Mouse (Mus musculus) WW6 (cell line): ENCODE measurements around the gene Celsr1.

Source experiments
- DNase-seq: peaks from one replicate; pipeline ENCODE4 v3.0.0-alpha.2; 2013; ENCODE audit warnings: low read depth, low spot score

The Celsr1 gene

DNA sequence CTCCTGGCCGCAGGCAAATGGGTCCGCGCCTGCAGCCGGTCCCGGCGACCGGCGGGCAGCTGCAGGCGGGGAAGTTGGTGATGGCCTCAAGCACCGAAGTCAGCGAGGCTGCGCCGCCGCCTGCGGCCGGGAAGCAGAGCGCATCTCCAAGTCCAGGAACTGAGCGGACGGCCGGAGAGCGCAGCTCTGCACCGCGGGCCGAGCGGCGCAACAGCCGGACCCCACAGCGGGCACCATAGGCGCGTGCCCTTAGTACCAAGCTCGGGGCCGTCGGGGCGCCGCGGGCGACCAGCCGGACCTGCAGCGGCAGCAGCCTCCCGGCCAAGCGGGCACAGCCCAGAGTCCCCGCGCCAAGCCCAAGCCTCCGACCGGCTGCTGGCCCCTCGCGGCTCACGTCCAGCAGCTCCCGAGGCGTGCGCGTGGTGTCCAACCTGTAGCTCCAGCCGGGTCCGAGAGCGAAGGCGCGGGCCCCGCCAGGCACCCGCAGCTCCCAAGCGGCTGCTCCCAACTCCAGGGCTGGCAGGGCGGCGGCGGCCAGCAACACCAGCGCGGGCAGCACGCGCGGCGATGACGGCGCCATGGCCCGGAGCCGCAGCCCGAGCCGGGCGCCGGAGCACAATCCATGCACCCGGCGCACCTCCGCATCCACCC lies at the start of gene Celsr1:
Gene Celsr1 (minus strand): TSS at position 587 of the 651 bp plus-strand sequence.
- DNase-seq: no peak

DNA sequence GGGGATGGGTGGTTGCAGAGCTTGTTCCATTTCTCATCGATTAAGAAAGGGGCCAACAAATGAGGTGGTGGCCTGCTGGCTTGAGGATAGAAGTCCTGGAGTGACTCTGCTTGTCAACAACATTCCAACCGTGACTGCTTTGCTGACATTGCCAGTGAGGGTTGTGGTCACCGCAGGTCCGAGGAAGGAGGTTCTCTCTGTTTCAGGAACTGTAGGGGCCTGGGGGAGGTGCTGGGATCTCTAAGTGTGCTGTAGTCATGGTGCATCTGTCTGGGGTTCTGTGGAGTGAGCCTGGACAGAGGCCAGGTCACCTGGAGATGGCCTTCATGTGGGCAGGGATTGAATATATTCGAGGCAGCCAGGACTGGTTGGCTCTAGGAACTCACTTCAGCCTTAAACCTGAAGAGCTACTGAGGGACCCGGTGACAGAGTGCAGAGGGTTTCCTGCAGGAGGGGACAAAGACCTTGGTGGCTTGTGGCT lies 49.7 kb upstream of the Celsr1 start:
- DNase-seq: no peak

DNA sequence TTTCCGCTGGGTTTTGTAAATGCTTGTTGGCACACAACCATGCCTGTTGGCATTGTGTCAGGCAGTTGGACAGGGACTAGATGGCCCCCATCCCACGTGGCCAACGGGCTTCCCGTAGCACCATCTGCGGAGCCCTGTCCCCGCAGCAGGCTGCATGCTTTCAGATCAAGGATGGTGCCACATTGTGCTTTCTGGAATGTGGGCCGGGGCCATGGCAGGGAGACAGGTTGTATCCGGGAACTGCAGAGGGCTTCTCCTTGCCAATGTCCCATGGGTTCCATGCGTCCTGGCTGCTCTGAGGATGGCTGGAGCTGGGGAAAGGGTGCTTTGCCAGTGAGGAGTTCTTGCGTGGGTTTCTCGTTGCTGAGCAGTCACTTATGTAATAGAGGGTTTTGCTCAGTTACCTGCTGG lies 49.0 kb upstream of the Celsr1 start:
- no peak for DNase-seq

DNA sequence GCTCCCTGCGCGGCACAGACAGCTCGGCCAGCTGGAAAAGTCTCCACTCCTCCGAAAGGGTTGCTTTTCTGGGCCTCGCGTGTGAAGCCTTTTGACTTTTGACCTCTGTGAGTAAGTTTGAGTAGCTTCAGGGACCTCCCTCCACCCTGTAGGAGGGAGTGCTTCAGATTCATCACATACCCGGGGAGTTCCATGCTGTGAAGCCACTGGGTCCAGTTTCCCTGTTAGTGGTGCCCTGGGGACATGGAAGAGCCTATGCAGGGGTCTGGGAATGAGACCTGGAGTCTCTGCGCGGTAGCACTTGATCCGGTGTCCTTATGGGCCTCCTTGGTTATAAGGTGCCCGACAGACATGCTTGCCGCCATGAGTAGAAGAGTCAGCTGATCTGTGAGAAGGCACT lies 48.1 kb upstream of the Celsr1 start:
- no peak for DNase-seq

DNA sequence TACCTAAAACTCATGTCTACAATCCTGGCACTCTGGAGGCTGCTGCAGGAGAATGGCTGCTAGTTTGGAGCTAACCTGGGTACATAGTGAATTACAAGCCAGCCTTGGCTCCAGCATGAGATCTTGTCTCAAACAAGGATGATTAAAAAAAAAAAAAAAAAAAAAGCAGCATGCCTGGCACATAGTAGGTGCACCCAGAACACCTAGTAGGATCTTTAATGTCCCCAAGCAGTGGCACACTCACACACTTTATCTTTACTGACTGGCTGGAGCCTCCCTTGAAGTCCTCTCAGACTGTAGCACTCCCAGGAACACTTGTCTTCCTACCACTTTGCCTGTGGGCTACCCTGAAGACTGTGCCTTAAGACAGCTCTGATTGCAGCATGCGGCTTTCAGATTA lies 46.8 kb upstream of the Celsr1 start:
- DNase-seq: no peak

DNA sequence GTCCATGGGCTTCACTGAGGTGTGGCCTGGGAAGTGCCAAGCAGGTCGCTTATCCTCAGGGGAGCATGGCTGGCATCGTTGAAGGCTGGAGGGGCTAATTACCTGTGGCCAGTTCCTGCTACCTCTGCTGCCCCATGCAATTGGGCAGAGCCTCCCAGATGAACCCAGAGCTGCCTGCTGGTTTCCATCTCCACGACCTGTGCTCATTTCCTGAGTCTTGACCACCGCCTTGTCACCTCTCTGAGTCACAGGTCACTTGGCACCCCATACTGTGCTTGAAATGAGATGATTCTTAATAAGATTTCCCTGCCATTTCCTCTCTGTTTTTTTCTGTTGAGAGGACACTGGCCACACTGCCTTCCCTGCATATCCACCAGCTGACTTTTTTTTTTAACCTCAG lies 46.3 kb upstream of the Celsr1 start:
- no peak for DNase-seq

DNA sequence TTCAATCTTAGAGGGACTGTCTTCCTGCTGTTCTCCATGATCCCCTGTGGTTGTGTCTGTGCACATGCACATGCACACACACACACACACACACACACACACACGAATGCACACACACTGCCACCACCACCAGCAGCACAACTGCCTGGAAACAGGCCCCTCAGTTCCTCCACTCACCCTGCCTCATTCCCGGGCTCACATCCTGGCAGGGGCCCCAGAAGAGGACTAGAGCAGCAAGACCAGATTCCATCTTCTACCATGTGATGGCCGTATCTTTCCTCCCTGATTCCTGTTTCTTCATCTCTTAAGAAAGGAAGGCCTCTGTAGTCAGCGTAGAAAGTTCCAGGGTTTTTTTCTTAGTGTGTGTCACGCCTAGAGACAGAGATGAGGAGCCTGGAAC lies 45.9 kb upstream of the Celsr1 start:
- no peak for DNase-seq

DNA sequence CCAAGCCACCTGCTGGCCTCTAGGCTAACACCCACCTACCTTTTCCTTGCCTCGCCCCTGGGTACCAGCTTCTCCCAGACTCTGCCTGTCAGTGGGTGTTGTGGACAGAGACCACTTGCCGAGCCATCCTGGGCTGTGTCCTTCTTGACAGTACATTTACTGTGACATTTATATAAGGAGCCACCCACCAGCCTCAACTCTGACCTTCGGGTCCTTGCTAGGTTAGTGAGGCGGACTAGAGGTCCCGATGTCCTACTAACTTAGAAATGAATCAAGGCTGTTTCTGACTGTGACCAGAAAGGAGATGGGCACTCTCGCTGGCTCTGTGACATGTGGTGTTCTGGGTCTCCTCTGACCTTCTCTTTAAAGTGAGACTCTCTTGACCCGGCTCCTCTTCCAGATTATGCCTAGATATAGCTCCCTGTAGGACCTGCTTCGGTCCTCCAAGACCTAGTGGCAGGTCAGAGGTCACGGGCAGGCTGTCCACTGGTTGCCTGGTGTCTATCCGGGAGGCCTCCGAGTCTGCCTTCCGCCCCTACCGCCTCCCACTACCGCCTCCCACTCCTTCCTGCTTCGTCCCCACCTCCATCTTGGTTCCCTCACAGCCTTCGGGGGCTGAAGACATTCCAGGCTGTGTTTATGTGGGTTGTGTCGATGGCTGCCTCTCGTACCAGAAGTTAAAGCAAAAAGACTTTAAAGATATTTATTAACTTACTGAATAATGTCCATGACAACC lies 45.1 kb upstream of the Celsr1 start:
- no peak for DNase-seq

DNA sequence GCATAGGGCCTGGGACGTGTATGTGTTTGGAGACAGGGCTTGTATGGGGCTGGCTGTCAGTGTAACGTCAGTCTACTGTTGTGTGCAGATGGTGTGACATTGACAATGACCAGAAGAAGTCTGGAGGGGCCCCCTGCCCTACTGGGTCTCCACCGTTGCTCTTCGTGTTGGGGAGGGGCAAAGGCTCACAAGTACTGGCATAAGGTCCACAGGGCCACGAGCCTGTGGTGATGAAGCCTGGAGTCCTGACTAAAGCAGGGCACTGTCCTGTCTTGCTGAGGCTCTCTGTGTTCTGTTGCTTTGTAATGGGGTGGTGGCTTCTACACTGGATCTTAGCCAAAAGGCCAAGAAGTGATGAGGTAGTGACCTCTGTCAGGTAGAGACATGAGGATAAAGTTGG lies 44.4 kb upstream of the Celsr1 start:
- no peak for DNase-seq

DNA sequence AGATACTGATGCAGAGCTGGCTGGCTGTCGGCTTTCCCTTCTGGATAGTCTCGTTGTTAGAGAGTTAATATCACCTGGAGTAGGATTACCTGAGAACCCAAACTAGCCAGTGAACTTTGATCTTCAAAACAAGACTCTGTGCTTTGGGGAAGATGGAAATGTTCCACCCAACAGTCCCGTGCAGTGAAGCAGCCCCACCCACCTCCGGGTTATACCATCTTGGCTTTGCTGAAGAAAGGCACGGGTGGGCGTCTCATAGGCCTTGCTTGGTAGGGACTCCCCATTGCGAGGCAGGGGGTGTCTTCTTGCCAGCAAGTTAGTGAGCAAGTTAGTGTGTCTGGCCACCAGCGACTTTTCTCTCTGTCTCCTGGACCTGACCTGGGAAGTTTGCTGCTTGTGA lies 42.8 kb upstream of the Celsr1 start:
- DNase-seq: no peak

DNA sequence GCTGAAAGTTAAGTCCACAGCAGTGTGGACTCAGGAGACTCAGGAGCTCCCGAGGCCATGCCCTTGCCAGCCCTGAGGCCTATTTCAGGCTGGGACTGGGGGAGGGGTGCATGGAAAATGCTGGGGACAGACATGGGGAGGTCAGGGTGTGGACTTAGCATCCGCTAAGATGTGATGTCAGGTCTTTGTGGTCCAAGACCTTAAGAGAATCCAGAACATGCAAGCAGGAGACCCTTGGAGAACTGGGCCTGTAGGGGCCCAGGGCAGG lies 42.4 kb upstream of the Celsr1 start:
- no peak for DNase-seq

DNA sequence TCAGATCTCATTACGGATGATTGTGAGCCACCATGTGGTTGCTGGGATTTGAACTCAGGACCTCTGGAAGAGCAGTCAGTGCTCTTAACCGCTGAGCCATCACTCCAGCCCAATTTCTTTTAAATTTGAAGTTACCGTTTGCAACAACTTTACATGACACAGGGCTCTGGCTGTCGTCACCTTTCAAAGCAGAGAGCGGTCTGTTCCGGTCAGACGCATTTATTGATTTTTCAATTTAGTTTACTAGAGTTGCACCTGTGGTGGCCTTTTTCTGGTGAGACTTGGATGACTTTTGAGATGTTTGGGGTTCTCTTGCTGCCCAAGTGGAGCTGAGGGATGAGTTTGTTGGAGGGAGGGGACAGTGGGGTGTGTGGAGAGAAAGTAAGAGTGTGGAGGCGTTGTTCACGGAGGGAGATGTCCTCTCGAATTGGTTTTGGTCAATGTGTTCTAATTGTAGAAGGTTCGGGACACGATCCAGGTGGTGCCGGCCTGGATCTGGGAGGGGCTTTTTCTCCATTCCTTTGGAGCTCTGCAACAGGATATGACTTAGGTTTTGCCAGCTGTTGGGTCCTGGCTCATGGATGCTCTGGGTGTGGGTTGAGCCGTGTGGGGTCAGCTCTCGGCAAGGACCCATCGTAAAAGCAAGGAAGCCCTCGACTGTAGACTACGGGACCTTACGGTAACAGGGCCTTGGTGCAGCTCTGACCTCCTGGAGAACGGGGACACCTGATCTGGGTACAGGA lies 41.9 kb upstream of the Celsr1 start:
- DNase-seq: no peak

DNA sequence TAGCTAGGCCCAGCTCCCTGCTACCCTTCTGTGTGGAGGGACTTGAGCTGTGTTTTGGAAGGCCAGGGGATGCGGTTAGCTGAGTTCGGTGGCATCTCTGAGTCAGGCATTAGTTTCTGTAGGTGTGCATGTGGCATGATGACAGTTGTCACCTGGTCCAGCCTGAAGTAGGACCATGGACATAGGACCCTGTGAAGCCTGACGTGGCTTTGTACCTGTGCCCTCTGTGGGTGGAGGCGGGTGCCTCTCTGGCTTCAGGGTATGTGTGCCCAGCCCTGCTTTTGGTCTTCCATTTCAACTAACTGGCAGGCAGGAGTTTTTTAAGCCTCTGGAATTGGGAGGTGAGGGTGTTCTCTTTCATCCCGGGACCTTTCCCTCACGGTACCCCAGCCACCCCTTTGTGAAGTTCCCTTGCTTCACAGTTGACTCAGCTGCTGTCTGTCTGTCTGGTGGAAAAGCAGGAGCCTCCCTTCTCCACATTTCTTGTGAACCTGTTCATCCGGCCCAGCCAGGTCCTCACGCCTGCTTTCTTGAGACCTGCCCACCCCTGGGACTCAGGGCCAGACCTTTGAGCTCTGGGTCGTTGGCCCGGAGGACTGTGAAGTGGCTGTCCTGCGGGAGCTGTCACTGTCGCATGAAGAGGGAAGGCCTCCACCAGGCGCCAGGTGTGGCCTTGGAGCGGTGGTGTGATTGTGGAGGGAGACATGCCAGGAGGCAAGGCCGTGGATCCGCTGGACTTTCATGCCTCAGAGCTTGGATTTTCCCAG lies 40.8 kb upstream of the Celsr1 start:
- no peak for DNase-seq

DNA sequence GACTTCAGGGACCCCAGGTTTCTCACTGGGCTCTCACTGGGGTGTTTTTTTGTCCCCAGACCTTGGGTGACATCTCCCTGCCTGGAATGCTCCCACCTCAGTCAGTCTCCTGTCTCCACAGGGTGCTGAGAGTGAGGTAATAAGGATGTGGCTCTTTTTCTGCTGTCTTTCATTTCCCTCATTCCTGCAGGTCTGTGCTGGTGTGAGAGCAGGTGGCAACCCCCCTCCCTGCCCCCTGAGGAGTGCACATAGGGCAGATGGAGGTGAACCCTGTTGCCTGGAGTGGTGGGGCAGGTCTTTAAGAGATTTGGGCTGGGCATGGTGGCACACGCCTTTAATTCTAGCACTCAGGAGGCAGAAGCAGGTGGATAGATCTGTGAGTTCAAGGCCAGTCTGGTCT lies 37.6 kb upstream of the Celsr1 start:
- no peak for DNase-seq

DNA sequence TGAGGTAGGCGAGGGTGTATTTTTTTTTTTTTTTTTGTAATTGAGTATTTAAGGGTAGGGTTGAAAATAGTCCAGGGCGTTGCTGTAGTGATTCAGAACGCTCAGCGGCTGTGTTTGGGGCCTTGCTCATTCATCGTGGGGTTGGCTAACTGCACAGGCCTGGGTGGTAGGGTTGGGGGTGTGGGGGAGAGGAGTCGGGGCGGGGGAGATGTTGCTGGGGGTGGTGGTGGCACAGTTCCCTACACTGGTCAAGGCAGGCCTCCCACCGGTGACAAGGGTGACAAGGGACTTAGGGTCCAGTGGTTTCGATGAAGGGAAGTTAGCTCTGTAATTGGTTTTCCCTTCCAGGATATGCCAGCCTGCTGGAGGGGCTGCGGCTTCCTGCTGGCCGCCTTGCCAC lies 36.8 kb upstream of the Celsr1 start:
- no peak for DNase-seq

DNA sequence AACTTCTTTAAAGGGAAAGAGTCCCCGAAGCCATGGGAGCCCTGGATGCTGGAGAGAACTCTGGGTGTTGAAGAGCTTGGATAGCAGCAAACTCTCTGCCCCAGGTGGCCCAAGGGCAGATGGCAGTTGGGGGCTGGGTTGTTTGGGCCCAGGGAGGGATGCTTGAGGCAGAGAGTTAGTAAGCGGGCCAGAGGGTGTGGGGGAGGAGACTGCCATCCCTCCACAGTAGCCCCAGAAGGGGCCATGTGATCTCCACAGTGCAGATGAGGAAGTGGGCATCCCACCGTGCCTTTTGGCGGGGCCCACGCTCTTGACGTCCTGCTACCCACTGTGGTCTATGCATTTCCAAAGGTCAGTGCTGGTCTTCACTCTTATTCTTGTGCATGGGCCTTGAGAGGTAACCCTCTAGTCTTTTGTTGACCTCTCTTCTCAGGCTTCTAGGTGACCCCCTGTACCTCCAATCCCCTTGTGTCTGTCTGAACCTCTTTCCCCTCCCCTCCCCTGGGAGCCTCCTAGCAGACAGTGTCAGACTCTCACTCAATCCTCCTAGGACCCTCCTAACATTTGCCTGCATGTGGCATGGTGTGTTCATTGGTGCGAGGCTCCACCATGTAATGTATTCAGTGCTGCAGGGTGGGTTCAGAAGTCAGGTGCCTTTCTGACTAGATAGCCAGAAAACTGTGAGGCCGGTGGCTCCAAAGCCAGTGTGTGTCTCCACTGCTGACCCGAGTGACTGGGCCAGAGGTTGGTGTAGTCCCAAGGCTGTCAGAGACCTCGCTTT lies 35.6 kb upstream of the Celsr1 start:
- no peak for DNase-seq

DNA sequence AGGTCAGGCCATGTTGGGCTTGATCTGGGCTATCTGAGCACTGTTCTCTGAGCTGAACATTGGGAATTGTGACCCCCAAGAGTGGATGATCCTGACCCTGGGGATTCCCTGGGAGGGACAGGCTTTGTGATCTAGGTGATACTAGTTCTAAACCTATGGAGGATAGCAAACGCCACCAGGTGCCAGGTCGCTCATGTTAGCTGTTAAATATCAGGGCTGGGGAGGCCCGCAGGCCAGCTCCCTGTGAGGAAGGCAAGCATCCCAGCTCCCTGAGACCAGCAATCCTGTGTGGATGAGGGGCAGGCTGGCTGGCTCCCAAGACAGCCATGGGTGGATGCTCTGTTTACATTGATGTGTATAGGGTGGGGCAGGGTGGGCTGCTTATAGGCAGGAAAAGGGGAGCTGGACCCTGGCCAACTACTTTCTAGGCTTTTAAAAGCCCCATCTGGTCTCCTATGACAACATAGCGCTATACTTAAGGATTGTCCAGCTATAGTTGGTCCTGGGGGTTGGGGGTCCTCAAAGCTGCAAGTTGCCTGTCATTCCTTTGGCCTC lies 34.4 kb upstream of the Celsr1 start:
- no peak for DNase-seq

DNA sequence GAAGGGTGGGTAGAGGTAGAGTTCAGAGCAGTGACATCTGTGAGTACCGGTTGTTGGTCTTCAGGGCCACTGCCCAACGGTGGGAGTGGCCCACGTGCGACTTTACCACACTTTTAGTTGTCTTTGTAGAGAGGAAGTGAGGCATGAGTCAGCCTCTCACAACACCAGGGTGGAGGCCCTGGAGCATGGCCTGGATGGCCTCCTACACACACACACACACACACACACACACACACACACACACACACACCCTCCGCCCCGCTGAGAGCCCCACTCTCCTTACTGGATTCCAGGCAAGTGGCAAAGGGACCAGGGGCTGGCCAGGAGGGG lies 34.0 kb upstream of the Celsr1 start:
- DNase-seq: no peak

DNA sequence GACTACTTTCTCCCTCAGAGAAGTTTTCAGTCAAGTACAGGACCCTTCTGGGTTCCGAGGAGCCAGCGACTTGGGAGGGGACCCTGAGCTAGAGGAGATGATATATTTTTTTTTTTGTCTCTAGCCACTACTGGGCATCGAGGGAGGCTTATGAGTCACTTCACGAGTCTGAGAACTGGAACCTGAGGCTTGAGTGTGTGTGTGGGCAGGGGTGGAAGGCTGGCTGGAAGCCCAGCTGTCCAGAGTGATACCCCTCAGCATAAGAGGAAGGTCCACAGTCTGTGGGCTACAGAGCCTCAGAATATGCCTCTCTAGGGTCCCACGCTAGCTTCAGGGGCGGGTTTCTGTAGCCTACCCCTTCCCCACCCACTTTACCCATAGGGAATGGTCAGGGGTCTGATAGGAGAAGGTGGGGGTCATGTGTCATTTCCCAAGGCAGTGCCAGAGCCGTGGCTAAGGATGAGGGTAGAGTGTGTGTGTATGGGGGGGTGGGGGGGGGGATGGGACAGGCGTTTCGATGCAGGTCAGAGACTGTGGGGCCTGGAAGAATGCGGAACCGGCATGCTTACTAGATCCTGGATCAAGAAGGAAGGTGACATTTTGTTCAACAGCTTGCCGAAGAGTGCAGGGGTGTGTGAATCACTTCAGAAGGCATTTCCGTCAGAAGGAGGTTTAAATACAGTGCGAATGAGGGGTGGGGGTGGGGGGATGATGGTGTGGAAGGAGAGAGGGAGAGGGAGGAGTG lies 33.4 kb upstream of the Celsr1 start:
- no peak for DNase-seq

DNA sequence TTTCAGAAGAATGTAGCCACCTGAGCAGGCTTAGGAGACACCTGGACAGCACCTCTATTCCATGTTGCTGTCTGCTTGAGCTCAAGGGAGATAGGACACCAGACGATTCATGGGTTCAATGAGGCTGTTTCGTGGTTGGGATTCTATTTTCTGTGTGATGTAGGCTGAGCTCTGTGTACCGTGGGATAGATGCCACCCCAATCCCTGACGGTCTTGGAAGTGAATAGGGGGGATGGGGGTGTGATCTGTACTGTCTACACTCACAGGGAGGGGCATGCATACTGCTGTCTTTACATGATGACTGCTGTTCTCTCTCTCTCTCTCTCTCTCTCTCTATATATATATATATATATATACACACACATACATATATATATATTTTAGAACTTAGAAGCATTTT lies 31.8 kb upstream of the Celsr1 start:
- no peak for DNase-seq

DNA sequence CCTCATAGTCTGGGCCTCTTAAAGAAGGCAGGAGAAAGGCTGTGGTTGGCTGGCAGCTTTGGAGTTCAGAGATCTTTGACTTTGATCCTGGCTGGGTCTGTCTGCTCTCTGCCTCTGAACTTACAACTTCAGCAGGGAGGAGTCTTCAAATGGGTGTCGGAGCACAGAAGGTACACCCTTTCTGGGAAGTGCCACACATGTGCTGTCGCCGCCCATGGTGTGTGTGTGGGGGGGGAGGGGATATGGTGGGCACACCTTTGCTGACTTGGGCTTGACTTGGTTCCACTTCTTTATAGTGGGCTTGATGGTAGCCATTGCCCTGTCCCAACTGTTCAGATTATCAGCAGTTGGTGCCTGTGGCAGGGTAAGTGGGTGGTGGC lies 31.3 kb upstream of the Celsr1 start:
- no peak for DNase-seq
